Mouse (Mus musculus) gastrocnemius, postnatal 36 days (tissue): ENCODE measurements around the gene Alkbh4. TPM values are rescaled to one million over a fixed set of nuclear protein-coding genes. Genes with fewer than 3 reads are reported as not detected.
"Not testable (repeated sequence)": the region's sequence is repeated elsewhere in the genome, so short reads cannot be mapped to it uniquely, and the experiment has no call there.

Experiments
- DNase-seq, 2 experiments: peaks; one replicate each; pipeline ENCODE4 v3.0.0; 2022
- intact Hi-C: fragments of 180-260 bp; cut with DNase I; formaldehyde crosslinking; loops from one replicate; pipeline ENCODE4 v1.15.1; 2025
- long read RNA-seq, 2 experiments: library from polyadenylated mRNA; stranded (forward); transcript quantifications; one replicate each; pipeline ENCODE4 v2.0.0; 2021
- total RNA-seq, 2 experiments: library from RNA; stranded (reverse); gene quantifications; 2 replicates each; pipeline ENCODE4 v1.2.3; 2021

Alkbh4 gene
- total RNA-seq: 1 to 10 TPM; 3.8 to 4.1 TPM
- long read RNA-seq, experiment 1, partial matches to known transcripts: 0 of 5 reads
- long read RNA-seq, experiment 1, other reads (novel, unspliced or antisense): 1 of 5 reads
- long read RNA-seq, experiment 2, transcript Alkbh4-201 (3 exons, 1,773 nt): major isoform, 7 of 10 reads
- long read RNA-seq, experiment 2, partial matches to known transcripts: 0 of 10 reads
- long read RNA-seq, experiment 2, other reads (novel, unspliced or antisense): 2 of 10 reads

DNA sequence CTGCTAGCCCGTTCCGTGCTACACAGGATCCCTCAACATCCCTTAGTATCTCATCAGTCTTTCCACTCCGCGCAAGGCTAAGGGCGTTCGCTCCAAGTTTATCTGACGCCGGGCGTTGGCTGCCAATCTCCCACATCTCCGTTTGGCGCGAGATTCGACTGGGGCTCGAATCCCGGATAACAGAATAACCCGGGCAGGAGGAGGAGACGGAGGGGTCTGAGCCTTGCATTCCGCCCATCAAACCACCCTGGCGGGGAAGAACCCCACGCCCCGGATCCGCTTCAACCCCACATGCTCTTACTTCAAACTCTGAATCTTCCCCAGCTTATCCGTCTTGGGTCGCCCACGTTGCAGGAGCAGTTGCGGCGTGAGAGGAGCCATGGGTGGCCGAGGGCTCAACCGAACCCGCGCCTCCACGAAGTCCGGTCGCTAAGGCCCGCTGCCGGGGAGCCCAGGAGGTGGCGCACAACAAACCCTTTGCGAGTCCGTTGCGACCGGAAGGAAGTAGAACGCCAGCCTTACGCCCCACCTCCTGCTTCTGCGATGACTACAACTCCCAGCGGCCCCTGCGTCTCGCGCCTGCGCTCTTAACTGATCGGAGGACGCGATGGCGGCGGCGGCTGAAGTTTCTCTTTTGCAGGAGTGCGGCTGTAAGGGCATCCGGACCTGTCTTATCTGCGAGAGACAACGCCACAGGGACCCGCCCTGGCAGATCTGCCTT lies at the start of gene Alkbh4, which contains the start of gene Lrwd1:
Gene Alkbh4 (plus strand): TSS at position 576 of the 721 bp plus-strand sequence.
Gene Lrwd1 (minus strand): TSS at position 504 of the 721 bp plus-strand sequence.
- intact Hi-C loops: loop anchor here (1.0 kb wide), 1 partner anchor 51 kb away; no protein-coding TSS in a partner anchor
- peak; percentile 94 to 97 for DNase-seq

DNA sequence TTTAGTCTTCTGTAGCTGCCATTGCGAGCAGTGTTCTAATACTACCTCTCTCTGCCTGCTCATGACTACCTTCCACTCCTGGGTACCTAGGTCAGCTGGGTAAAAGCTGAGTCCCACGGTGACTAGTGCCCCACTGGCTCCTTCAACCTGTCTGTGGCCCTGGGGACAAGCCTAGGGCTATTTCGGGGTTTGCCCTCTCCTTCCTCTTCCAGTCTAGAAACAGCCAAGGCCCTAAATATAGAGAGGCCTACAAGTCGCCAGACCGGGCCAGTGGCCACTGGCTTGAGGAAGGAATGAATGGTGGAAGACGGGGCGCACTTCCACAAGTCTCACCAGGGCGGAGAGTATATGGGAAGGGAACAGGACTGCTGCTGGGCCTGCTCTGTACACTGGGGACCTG lies 49.7 kb upstream of the Alkbh4 start:
- no peak for DNase-seq
- intact Hi-C loops: no loop called here

DNA sequence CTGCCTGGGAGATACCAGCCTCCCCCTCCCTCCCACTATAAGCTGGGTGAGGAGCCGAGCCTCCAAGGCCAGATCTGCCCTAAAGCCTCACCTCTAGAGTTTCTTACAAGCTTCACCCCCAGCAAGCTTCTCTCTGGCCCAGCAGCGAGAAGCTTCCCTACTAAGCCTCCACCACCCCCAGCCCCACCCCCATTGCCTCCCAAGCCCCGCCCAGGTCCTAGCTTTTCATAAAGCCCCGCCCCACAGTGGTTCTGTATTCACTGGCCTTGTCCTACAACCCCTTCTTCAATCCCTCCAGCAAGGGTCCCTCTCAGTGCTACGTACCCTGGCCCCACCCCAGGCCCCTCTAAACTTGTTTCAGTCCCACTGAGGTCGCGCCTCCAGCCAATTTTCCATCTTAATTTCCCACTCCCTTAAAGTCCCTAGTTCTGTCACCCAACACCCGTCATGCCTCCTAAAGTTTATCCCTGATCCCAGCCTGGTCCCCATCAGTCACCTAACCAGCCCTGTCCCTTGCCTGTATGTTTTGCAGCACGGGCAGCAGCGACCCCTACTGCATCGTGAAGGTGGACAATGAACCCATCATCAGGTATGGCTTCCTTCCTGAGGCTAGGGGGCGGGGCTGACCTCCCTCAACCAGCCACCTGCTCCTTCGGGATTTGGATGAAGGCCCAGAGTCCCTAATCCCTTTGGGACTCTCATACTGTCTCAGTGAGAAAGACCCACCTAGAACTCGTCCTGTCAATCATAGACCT lies 46.9 kb upstream of the Alkbh4 start:
- no peak for DNase-seq
- intact Hi-C loops: no loop called here

DNA sequence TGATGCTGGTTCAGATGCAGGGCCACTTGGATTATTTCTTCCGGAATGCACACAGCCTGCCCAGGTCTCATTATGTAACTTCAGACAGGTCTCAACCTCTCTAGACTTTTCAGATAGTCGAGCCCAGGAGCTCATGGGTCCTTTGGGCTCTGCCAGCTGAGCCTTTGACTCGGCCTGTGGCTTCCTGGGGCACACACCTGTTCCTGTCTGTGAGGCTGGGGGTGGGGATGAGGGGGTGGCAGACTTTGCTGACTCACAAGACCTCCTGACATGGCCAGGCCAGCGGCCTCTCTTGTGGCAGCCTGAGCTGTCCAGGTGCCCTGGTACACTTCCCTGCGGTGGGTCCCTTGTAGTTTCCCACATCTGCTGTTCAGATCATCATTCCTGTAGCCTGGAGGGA lies 44.0 kb upstream of the Alkbh4 start:
- intact Hi-C loops: no loop called here
- no peak for DNase-seq

- no peak for DNase-seq
- intact Hi-C loops: no loop called here
Observed at GRCm38 (mm10) chr5:136094249-136095010, 41.5 kb upstream of the Alkbh4 start.

DNA sequence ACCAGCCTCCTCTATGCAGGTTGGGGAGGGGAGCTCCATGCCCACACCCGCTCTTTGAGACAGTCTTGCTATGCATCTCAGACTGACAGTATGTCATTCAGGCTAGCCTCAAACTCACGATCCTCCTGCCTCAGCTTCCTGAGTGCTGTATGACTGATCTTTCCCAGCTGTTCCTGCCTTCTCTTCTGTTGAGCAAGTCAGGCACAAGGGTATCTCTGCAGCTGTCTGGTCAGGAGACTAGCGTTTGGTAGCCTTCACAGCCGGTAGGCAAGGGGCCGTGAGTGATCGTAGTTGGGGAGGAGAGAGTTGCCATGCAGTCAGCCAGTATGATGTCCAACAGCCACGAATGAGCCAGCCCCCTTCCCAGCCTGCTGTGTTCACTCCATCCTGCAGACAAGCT lies 40.9 kb upstream of the Alkbh4 start:
- intact Hi-C loops: no loop called here
- no peak for DNase-seq

- intact Hi-C loops: no loop called here
- no peak for DNase-seq
Observed at GRCm38 (mm10) chr5:136098536-136098935, 37.4 kb upstream of the Alkbh4 start.

GRCm38 (mm10) chr5:136102099-136102820 lies 33.7 kb upstream of the Alkbh4 start:
- intact Hi-C loops: no loop called here

GRCm38 (mm10) chr5:136104511-136104910 lies 31.4 kb upstream of the Alkbh4 start:
- intact Hi-C loops: no loop called here
- DNase-seq: no peak

More at GRCm38 (mm10) chr5:136102099-136102820, 33.7 kb upstream of the Alkbh4 start:
- no peak for DNase-seq

DNA sequence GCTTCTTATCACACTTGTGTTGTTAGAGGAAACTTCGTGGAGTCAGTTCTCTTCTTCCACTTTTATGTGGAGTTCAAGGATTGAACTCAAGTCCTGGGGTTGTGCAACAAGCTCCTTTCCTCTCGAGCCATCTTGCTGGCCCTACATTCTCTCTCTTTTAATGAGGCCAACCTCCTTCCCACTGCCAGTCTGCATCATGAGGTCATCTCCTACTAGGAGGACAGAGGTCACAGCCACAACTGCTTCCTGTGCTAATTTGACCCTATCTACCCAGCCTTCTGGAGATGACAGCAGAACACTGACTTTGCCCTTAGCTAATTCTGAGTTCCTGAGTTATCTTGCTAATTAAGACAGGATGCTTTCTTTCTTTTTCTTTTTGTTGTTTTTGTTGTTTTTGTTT lies 27.5 kb upstream of the Alkbh4 start:
- intact Hi-C loops: no loop called here
- DNase-seq: no peak

GRCm38 (mm10) chr5:136109042-136109441 lies 26.9 kb upstream of the Alkbh4 start:
- intact Hi-C loops: no loop called here
- DNase-seq: no peak

GRCm38 (mm10) chr5:136113546-136113945 lies 22.4 kb upstream of the Alkbh4 start:
- DNase-seq, intact Hi-C loops: not testable (repeated sequence)

GRCm38 (mm10) chr5:136115891-136116783 lies 19.8 kb upstream of the Alkbh4 start, which contains the start of gene Polr2j:
Gene Polr2j (plus strand): TSS chr5:136116631.
- DNase-seq: peak; percentile 94 to 96
- intact Hi-C loops: no loop called here

DNA sequence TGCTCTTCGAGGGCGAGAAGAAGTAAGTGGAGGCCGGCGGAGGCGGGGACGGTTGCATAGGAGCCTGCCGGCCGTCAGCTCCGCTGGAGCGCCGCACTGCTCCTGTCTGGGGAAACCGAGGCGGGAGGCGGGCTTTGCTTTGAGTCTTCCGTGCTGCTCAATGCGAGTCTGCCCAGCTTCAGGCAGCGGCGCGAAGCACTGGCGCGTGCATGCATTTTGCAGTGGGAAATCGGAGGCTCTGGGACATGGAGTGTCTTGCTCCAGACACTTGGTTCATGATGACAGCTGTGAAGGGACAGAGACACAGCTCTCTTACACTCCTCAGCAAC lies 19.2 kb upstream of the Alkbh4 start:
- intact Hi-C loops: no loop called here
- no peak for DNase-seq

DNA sequence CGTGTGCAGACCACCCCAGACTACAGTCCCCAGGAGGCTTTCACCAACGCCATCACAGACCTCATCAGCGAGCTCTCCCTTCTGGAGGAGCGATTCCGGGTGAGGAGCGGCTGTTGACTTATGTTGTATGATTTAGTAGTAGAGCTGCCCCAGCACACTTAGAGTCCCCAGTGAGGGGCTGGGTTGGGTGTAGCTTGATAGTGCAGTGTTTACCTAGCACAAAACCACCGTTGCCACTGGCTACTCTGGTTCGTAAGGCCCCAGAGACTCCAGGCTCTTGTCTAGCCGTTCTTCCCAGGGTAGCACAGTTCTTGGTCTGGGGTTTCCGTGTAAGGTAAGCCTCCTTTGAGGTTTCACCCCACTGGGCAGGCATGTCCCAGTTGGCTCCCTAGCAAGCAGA lies 13.8 kb upstream of the Alkbh4 start:
- no peak for DNase-seq
- intact Hi-C loops: no loop called here

DNA sequence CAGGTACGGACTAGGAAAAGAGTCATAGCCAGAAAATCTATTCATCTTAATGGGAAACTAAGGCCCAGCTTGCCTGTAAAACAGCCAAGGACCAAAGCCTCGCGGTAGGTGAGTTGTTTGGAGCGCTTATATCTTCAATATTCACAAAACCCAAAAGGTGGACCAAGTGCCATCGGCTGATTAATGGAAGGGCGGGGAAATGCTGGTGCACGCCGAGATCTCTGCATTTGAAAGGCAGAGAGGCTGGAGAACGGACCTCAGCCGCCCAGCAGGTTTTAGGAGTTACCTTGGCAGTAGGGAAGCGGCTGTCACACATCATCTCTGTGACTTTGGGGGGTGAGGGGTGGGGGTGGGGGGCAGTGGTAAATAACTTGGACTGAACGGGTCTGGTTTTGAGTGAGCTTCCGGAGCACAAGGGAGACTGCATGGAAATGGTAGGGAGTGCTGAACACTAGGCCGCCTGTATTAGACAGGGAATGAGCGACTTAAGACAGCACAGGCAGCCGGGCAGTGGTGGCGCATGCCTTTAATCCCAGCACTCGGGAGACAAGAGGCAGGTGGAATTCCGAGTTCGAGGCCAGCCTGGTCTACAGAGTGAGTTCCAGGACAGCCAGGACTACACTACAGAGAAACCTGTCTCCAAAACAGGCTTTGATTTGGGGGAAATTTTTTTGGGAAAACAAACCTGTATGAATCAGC lies 495 bp downstream of the Alkbh4 start:
- intact Hi-C loops: no loop called here

GRCm38 (mm10) chr5:136137658-136138274 lies 1.8 kb downstream of the Alkbh4 start:
- intact Hi-C loops: no loop called here
- no peak for DNase-seq

More for the DNA sequence above, 495 bp downstream of the Alkbh4 start:
- DNase-seq: no peak

- no peak for DNase-seq
- intact Hi-C loops: no loop called here
Observed at GRCm38 (mm10) chr5:136139393-136139792, 3.4 kb downstream of the Alkbh4 start.
